Mouse (Mus musculus) liver, embryonic 13.5 days (tissue): ENCODE results near the gene Liph. TPM values are rescaled to one million over a fixed set of nuclear protein-coding genes. Genes with fewer than 3 reads are reported as not detected.
A peak's percentile ranks its signal among the peaks of the same experiment; 100 is the strongest.
"Not testable (repeated sequence)": the region's sequence is repeated elsewhere in the genome, so short reads cannot be mapped to it uniquely, and the experiment has no call there.

ENCODE experiments used
- ATAC-seq: fragments of 200-750 bp; cut with Nextera tagmentation; 2 replicates; pipeline ENCODE4 v1.8.0; 2017; ENCODE audit warnings: low read depth, mild to moderate bottlenecking, moderate number of reproducible peaks, moderate library complexity
- DNase-seq: peaks from one replicate; pipeline ENCODE4 v3.0.0; 2022
- H3K27ac ChIP-seq: fragments of 300-500 bp; sonication (generic); 2 replicates; pipeline ENCODE4 v1.5.1; 2015; ENCODE audit warnings: moderate library complexity, mild to moderate bottlenecking, inconsistent platforms
- H3K27me3 ChIP-seq: fragments of 300-500 bp; sonication (generic); 2 replicates; pipeline ENCODE4 v1.6.1; 2015; ENCODE audit warnings: mild to moderate bottlenecking, inconsistent platforms
- H3K36me3 ChIP-seq: fragments of 300-500 bp; sonication (generic); 2 replicates; pipeline ENCODE4 v1.6.1; 2015; ENCODE audit warnings: mild to moderate bottlenecking, inconsistent platforms
- H3K4me1 ChIP-seq: fragments of 300-500 bp; sonication (generic); replicated peaks from 2 replicates; pipeline ENCODE4 v1.6.1; 2015; ENCODE audit warnings: inconsistent platforms
- H3K4me2 ChIP-seq: fragments of 300-500 bp; sonication (generic); 2 replicates; pipeline ENCODE4 v1.6.1; 2015; ENCODE audit warnings: inconsistent platforms, mild to moderate bottlenecking, moderate library complexity
- H3K4me3 ChIP-seq: fragments of 300-500 bp; sonication (generic); replicated peaks from 2 replicates; pipeline ENCODE4 v1.5.1; 2015; ENCODE audit warnings: mild to moderate bottlenecking, inconsistent platforms
- H3K9ac ChIP-seq: fragments of 300-500 bp; sonication (generic); 2 replicates; pipeline ENCODE4 v1.6.1; 2015; ENCODE audit warnings: mild to moderate bottlenecking, inconsistent platforms
- H3K9me3 ChIP-seq: fragments of 300-500 bp; sonication (generic); replicated peaks from 2 replicates; pipeline ENCODE4 v1.6.1; 2016; ENCODE audit warnings: inconsistent platforms
- WGBS: fragments of 180-500 bp; shearing (Covaris S2); methylation state at CpG from one replicate; pipeline ENCODE4 v1.1.7; 2015; ENCODE audit not compliant: insufficient replicate concordance; 5-methylcytosine and 5-hydroxymethylcytosine counted together
- polyA plus RNA-seq: library from polyadenylated mRNA; unstranded; fragments of >200 nt; fragmentation: Nextera tagmentation; extraction: Ambion mirVana; gene quantifications from 2 replicates; pipeline ENCODE4 v1.2.1, GENCODE M21; 2015

Gene Liph
- polyA plus RNA-seq, 1 experiment from 2014 or later: 1.3 TPM

DNA sequence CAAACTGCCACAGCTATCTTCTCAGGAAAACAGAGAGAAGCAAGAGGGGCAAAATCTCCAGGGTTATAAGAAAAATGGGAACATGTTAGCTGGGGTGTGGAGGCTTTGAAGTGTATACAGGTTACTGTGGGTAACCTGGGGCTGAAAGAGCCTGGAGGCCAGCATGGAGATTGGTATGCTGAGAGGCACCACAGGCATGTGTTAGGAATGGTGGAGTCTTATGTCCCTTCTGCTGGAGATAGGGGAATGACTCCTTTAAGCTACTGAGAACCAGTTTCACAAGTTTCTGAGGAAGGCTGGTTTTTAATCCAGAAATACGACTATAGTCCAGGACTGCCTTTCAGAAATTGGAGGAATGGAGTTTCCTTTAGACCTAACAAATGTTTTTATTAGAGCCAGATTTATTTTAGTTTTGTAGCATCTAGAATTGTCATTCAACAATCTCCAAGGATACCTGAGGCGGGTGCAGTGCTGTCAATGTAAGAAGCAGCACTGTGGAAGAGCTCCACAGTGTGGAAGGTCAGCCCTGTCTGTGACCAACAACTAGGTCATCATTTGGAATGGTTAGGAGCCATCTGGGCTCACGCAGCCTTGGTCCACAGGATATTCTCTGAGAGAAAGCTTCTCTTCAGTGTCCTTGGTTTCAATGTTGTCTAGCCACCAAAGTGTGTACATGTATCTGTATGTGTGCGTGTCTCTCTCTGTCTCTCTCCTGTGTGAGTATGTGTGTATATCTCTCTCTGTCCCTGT lies 4.7 kb upstream of the Liph start:
- ATAC-seq: no peak
- H3K36me3 ChIP-seq: no peaks in the 10 kb centered on the region
- peaks cover 33% of the 10 kb centered on the region for H3K4me1 ChIP-seq
- 0 out of 2 replicates have a peak overlapping the region, but pooled peaks have one; percentile 12 for H3K27ac ChIP-seq
- DNase-seq: no peak
- H3K4me2 ChIP-seq: no peak overlapping the region
- no peak overlapping the region for H3K4me3 ChIP-seq
- 78% methylated on average over 4 of the region's 4 CpGs for WGBS
- no peaks in the 10 kb centered on the region for H3K9me3 ChIP-seq
- H3K27me3 ChIP-seq: 0 out of 2 replicates have a peak, but pooled peaks cover 2% of the 10 kb centered on the region
- H3K9ac ChIP-seq: no peak overlapping the region

DNA sequence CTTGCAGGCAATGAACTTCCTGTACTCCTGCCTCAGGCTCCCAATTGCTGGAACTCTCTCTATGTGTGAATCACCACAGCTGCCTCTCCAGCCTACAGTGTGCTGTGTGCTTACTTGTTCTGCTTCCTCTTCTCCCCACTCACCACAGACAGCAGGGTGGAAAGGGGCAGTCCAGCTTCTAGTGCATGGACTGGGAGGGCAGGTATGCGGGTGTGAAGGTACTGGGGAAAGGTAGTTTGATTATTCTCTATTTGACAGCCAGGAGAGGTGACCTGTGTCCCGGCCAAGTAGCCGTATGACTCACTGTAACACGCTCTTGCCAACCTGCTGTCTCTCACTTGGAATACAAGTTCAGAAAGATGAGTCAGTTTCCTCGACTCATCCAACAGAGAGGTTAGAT lies 2.6 kb upstream of the Liph start:
- WGBS: 71% methylated on average over 5 of the region's 5 CpGs
- Histone ChIP-seq H3K9me3 (no peaks in the 10 kb centered on the region), H3K27me3 (no peaks in the 10 kb centered on the region), H3K4me3 (no peak overlapping the region), H3K4me1 (peaks cover 38% of the 10 kb centered on the region), H3K36me3 (no peaks in the 10 kb centered on the region), H3K9ac (peak overlapping the region; percentile 4; the same call in 1 of the 2 replicates), H3K27ac (peak overlapping the region; percentile 87), H3K4me2 (no peak overlapping the region)
- no peak for DNase-seq
- no peak for ATAC-seq

DNA sequence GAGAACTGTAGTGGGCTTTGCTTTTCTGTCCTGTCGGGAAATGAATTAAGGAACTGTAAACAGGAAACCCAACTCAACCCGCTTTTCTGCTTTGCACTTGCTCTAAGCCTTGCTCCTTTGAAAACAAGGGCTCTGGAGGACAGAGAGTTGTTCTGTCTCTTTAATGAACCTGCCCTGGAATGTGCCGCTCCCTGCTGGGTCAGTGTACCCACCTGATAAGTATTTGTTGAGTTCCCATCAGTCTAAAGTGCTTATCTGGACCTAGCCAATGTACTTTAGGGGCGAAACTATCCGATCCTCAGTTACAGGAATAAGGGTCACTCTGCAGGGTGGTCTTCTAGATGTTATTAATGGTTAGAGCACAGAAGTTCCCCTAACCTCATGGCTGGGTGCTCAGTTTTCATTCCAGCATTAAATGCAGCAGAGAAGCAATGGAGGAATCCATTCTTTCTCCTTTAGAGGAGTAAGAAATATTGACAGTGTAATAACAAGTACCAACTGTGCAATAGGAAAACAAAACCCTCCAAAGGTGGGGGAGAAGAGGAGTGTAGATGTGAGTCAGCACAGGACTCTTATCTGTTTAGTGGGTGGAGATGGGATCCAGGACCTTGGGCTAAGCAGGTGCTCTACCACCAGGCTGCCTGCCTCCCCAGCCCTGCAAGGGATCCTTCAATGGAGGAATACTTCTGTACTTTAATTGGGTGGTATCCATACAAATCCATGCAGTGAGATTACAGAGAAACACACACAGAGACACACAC lies 1.6 kb upstream of the Liph start:
- H3K9ac ChIP-seq: peak overlapping the region; percentile 54
- H3K27me3 ChIP-seq: no peaks in the 10 kb centered on the region
- ATAC-seq: peak; percentile 96
- H3K27ac ChIP-seq: peak overlapping the region; percentile 87
- H3K4me2 ChIP-seq: peak overlapping the region; percentile 58
- no peaks in the 10 kb centered on the region for H3K9me3 ChIP-seq
- 7% methylated on average over 5 of the region's 5 CpGs for WGBS
- peak; percentile 53 for DNase-seq
- H3K4me1 ChIP-seq: peaks cover 38% of the 10 kb centered on the region
- no peaks in the 10 kb centered on the region for H3K36me3 ChIP-seq
- H3K4me3 ChIP-seq: peak overlapping the region; percentile 14; the same call in 1 of the 2 replicates

DNA sequence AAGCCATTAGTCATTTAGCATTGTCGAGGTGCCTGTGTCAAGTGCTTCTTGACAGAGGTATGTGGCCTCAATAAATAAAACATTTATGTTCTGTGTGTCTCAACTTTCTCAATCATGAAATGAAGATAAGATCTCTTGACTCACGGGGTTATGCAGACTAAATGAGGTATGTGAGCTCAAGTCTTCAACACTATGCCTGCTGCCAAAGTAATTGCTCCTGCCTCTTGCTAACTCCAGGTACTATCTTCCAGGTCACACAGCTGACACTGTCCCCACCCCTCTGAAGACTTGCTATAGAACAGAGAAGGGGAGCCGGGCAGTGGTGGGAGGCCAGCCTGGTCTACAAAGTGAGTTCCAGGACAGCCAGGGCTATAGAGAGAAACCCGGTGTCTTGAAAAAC lies 939 bp upstream of the Liph start:
- peak overlapping the region; percentile 87 for H3K27ac ChIP-seq
- DNase-seq: peak; percentile 16
- H3K27me3 ChIP-seq: no peaks in the 10 kb centered on the region
- no peaks in the 10 kb centered on the region for H3K9me3 ChIP-seq
- H3K36me3 ChIP-seq: no peaks in the 10 kb centered on the region
- H3K4me3 ChIP-seq: peak overlapping the region; percentile 14; the same call in 1 of the 2 replicates
- WGBS: 21% methylated on average over 4 of the region's 4 CpGs
- H3K4me2 ChIP-seq: peak overlapping the region; percentile 58
- peaks cover 38% of the 10 kb centered on the region for H3K4me1 ChIP-seq
- peak overlapping the region; percentile 54 for H3K9ac ChIP-seq
- ATAC-seq: peak; percentile 74

DNA sequence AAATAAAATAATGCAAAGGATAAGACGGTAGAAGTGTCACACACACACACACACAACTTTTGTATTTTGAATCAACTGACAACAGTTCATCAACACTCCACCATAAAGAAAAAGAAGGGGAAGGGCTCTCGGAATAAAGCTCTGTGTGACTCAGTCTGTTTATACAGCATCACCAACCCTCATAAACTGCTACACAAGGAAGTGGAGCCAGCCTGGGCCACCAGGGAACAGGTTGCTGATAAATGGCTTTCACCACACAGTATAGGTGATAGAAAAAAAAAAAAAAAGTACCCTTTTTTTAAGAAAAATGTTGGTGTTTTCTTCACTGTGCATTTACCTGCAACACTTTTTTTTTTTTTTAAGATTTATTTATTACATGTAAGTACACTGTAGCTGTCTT lies 3.7 kb downstream of the Liph start:
- WGBS: 72% methylated on average over 2 of the region's 2 CpGs
- Histone ChIP-seq H3K27me3 (no peaks in the 10 kb centered on the region), H3K4me3 (no peak overlapping the region), H3K4me1 (peaks cover 22% of the 10 kb centered on the region), H3K27ac (no peak overlapping the region), H3K9ac (no peak overlapping the region), H3K9me3 (no peaks in the 10 kb centered on the region), H3K4me2 (no peak overlapping the region), H3K36me3 (no peaks in the 10 kb centered on the region)
- ATAC-seq: no peak
- DNase-seq: no peak

DNA sequence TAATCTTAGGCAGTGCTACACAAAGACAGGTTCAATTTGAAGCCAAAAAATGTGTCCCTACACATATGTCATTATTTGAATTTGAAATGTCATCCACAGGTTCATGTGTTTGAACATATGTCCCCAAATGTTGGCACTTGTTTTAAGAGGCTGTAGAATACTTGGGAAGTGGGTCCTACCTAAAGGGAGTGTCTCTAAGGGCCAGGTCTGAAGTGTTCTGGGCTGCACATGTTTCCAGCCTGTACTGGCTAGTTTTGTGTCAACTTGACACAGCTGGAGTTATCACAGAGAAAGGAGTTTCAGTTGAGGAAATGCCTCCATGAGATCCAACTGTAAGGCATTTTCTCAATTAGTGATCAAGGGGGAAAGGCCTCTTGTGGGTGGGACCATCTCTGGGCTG lies 4.6 kb downstream of the Liph start:
- not testable (repeated sequence) for H3K4me2 ChIP-seq, H3K9me3 ChIP-seq, H3K27ac ChIP-seq, H3K4me3 ChIP-seq, H3K9ac ChIP-seq, H3K27me3 ChIP-seq, H3K36me3 ChIP-seq, ATAC-seq, DNase-seq
- peaks cover 13% of the 10 kb centered on the region for H3K4me1 ChIP-seq

DNA sequence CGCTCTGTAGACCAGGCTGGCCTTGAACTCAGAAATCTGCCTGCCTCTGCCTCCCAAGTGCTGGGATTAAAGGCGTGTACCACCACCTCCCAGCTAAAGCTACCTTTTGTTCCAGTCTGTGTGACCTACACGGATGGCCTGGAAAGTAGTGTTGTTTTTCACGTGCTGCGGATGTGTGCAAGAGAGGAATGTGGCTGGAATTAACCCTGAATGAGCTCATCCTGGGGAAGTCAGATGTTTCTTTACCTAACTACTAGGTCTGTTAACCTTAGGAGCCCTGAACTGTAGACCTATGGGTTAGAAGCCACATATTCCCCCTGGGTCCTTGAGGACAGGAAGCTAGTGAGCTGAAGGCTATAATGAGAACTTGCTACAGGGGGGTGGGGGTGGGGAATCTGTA lies 7.5 kb downstream of the Liph start:
- no peak overlapping the region for H3K27ac ChIP-seq

DNA sequence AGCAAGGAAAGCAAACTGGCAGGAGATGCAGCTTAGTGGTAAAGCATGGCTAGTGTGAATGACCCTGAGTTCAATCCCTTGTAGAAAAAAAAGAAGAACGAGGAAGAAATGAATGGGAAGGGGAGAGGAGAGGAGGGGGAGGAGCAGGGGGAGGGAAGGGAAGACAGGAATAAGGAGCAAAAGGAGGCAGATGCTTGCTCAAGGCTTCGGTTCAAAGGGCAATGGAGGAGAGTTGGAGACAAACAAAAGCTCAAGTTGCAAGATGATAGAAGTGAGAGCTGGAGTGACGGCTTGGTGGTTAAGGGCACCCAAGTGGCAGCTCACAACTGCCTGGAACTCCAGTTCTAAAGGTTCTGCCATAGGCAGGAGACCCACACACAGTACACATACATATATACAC lies 9.3 kb downstream of the Liph start:
- ATAC-seq: no peak
- 49% methylated on average over 3 of the region's 3 CpGs for WGBS
- no peak for DNase-seq
- Histone ChIP-seq H3K4me3 (no peak overlapping the region), H3K9me3 (no peaks in the 10 kb centered on the region), H3K36me3 (no peaks in the 10 kb centered on the region), H3K27ac (no peak overlapping the region), H3K4me1 (no peaks in the 10 kb centered on the region), H3K27me3 (no peaks in the 10 kb centered on the region), H3K4me2 (no peak overlapping the region), H3K9ac (no peak overlapping the region)

More for the DNA sequence above, 7.5 kb downstream of the Liph start:
- Histone ChIP-seq H3K36me3 (no peaks in the 10 kb centered on the region), H3K4me2 (no peak overlapping the region), H3K9ac (no peak overlapping the region), H3K4me1 (no peaks in the 10 kb centered on the region), H3K27me3 (no peaks in the 10 kb centered on the region), H3K4me3 (no peak overlapping the region), H3K9me3 (no peaks in the 10 kb centered on the region)
- DNase-seq (no peak), ATAC-seq (no peak)
- WGBS: 57% methylated on average over 5 of the region's 5 CpGs

DNA sequence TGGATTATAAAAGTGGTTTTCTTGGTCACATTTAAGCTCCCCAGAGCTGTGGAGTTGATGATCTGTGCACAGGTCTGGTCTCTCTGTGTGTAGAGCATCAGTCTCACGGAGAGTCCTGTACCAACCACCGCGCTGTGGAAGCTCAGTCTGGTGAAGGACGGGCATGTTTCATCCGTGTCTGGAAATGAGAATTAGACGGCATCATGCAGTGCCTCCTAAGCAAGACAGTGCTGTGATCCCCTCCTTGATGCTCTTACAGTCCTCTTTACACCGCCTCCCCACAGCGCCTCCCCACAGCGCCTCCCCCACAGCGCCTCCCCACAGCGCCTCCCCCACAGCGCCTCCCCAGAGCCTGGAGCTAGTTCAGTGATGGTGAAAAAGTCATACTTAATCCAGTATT lies 11.4 kb downstream of the Liph start:
- Histone ChIP-seq H3K4me2 (no peak overlapping the region), H3K27ac (no peak overlapping the region), H3K9me3 (no peaks in the 10 kb centered on the region), H3K27me3 (no peaks in the 10 kb centered on the region), H3K4me1 (no peaks in the 10 kb centered on the region), H3K9ac (no peak overlapping the region), H3K4me3 (no peak overlapping the region), H3K36me3 (no peaks in the 10 kb centered on the region)
- DNase-seq (no peak), ATAC-seq (no peak)
- 74% methylated on average over 12 of the region's 12 CpGs for WGBS

DNA sequence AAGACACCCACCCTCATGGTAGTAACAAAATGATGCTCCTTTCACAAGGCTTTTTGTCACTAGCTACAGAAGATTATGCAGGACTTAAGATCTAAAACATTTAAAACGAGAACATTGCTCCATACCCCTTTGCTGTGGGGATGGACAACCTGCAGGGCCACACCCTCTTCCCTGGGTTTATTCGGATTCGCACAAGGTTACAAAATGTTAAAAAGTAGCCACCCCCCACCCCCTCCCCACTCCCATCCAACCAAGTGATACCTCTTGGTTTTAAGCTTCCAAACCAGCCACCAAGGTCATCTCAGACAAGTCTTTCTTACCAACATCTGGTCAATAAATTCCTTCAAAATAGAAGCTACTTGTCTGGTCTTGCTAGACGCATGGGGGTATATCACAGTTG lies 11.9 kb downstream of the Liph start:
- H3K36me3 ChIP-seq: no peaks in the 10 kb centered on the region

DNA sequence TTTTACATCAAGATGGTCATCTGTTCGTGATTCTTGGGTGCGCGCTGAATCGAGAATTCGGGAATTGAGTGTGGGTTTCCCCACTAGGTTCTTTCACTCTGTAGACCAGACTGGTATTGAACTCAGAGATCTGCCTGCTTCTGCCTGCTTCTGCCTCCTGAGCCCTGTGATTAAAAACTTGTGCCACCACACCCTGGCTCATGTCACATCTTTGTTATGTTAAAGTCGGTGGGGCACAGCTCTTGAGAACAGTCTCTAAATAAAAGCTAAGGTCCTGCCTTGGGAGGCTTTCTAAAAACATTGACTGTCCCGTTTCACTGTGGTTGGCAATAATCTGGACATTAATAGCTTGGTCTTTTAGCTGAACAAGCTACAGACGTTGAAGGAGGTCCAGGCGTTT lies 12.3 kb downstream of the Liph start:
- no peaks in the 10 kb centered on the region for H3K9me3 ChIP-seq
- ATAC-seq (no peak), DNase-seq (no peak)
- H3K4me2 ChIP-seq: no peak overlapping the region
- no peak overlapping the region for H3K4me3 ChIP-seq
- no peak overlapping the region for H3K9ac ChIP-seq
- H3K4me1 ChIP-seq: no peaks in the 10 kb centered on the region
- no peaks in the 10 kb centered on the region for H3K36me3 ChIP-seq
- 81% methylated on average over 9 of the region's 9 CpGs for WGBS
- H3K27me3 ChIP-seq: no peaks in the 10 kb centered on the region
- no peak overlapping the region for H3K27ac ChIP-seq

More for the DNA sequence above, 11.9 kb downstream of the Liph start:
- Histone ChIP-seq H3K4me3 (no peak overlapping the region), H3K9me3 (no peaks in the 10 kb centered on the region), H3K4me2 (no peak overlapping the region), H3K4me1 (no peaks in the 10 kb centered on the region), H3K27ac (no peak overlapping the region), H3K9ac (no peak overlapping the region), H3K27me3 (no peaks in the 10 kb centered on the region)
- no peak for DNase-seq
- ATAC-seq: no peak
- 72% methylated on average over 4 of the region's 4 CpGs for WGBS
